8 mouse cellular contexts compared by ENCODE assay signal in the genomic region with DNA sequence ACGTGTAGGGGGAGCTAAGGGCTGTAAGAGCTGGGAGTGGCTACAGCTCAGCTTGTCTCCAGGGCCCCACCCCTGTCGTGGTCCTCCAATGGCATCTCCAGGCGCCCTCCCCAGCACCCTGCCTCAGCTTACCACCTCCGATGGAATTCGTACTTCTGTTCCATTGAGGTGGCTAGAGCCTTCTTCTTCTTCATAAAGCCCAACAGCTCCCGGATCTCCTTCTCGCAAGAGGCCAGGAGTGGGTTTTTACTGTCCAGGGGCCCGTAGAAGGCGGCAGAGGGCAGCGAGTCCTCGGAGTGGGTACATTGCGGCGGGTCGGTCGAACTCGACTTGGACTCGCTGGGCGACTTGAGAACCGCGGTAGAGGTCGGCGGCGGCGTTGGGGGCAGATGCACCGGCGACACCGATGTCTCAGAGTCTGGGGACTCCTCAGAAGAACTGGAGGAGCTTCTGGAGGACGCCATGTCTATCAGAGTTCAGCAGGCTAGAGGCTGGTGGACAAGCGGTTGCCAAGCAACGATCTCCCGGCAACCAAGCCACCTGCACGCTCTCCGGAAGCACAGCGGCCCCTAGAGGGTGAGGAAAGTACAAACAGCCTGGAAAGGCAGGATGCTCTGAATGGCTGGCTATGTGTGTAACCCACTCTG. TPM values are rescaled to one million over a fixed set of nuclear protein-coding genes. Genes with fewer than 3 reads are reported as not detected.
DNase-seq lines count a peak whose midpoint lies in the region; ATAC-seq and TF ChIP-seq lines count a peak whose summit lies in the region.

A gene (minus strand): TSS at position 486 of the 647 bp plus-strand sequence.

- no peaks in the 10 kb centered on the region for H3K36me3 ChIP-seq in E14TG2a.4 (ENCODE audit: insufficient read depth, low read length)
- no peaks in the 10 kb centered on the region for H3K36me3 ChIP-seq in forebrain, embryonic 13.5 days (ENCODE audit: poor library complexity, severe bottlenecking)
- H3K36me3 ChIP-seq in liver, embryonic 15.5 days (replicated peaks): no peaks in the 10 kb centered on the region
- H3K36me3 ChIP-seq in neural tube, embryonic 12.5 days: no peaks in the 10 kb centered on the region
- no peaks in the 10 kb centered on the region for H3K36me3 ChIP-seq in stomach, postnatal 0 days (ENCODE audit: control insufficient read depth, insufficient read depth, low read length)

- H3K4me1 ChIP-seq in E14TG2a.4 (replicated peaks; ENCODE audit: low read depth, low read length): peaks cover 12% of the 10 kb centered on the region
- peaks cover 36% of the 10 kb centered on the region for H3K4me1 ChIP-seq in forebrain, embryonic 13.5 days
- peaks cover 33% of the 10 kb centered on the region for H3K4me1 ChIP-seq in liver, embryonic 15.5 days (replicated peaks)
- H3K4me1 ChIP-seq in neural tube, embryonic 12.5 days: peaks cover 9% of the 10 kb centered on the region; the same call in 1 of the 2 replicates
- no peaks in the 10 kb centered on the region for H3K4me1 ChIP-seq in stomach, postnatal 0 days (replicated peaks; ENCODE audit: control insufficient read depth, insufficient read depth)

- WGBS in forebrain, embryonic 13.5 days: 1% methylated on average over 34 of the region's 34 CpGs
- WGBS in liver, embryonic 15.5 days (ENCODE audit: insufficient replicate concordance): 1% methylated on average over 34 of the region's 34 CpGs
- under 1% methylated on average over 34 of the region's 34 CpGs for WGBS in neural tube, embryonic 12.5 days
- 1% methylated on average over 34 of the region's 34 CpGs for WGBS in stomach, postnatal 0 days

- H3K4me2 ChIP-seq in forebrain, embryonic 13.5 days: peak within 1 kb of the TSS; percentile 67
- peak within 1 kb of the TSS; percentile 87 for H3K4me2 ChIP-seq in liver, embryonic 15.5 days
- peak within 1 kb of the TSS; percentile 70 for H3K4me2 ChIP-seq in neural tube, embryonic 12.5 days (replicated peaks)
- peak within 1 kb of the TSS; percentile 64 for H3K4me2 ChIP-seq in stomach, postnatal 0 days (replicated peaks; ENCODE audit: low read depth)

- TF ChIP-seq EP300 in stomach, postnatal 0 days (optimal IDR thresholded peaks at IDR 0.05): no peak

- DNase-seq in heart, postnatal 10 days: peak; percentile 91 to 93
- DNase-seq in kidney, postnatal 4 days: peak; percentile 90 to 93
- DNase-seq in stomach, postnatal 0 days (ENCODE audit: low spot score): peak; percentile 90

- peak within 1 kb of the TSS; percentile 60 for H3K9ac ChIP-seq in forebrain, embryonic 13.5 days
- peak within 1 kb of the TSS; percentile 33 for H3K9ac ChIP-seq in liver, embryonic 15.5 days
- peak within 1 kb of the TSS; percentile 50 for H3K9ac ChIP-seq in neural tube, embryonic 12.5 days
- H3K9ac ChIP-seq in stomach, postnatal 0 days (ENCODE audit: low read length): peak within 1 kb of the TSS; percentile 27; the same call in 1 of the 2 replicates

- ATAC-seq in cerebellum, adult (ENCODE audit: insufficient number of reproducible peaks, low FRiP score, low TSS enrichment): peak; percentile 93
- peak; percentile 82 for ATAC-seq in forebrain, embryonic 13.5 days
- ATAC-seq in liver, embryonic 15.5 days (ENCODE audit: insufficient read depth): peak; percentile 95
- peak; percentile 88 for ATAC-seq in neural tube, embryonic 12.5 days (ENCODE audit: low FRiP score, low read depth)
- peak; percentile 93 for ATAC-seq in stomach, postnatal 0 days (ENCODE audit: low FRiP score, low TSS enrichment)

- intact Hi-C loops in heart, postnatal 10 days (cut with DNase I): no loop called here

- H3K9me3 ChIP-seq in E14TG2a.4 (ENCODE audit: low read length): no peaks in the 10 kb centered on the region
- no peaks in the 10 kb centered on the region for H3K9me3 ChIP-seq in forebrain, embryonic 13.5 days (replicated peaks)
- H3K9me3 ChIP-seq in liver, embryonic 15.5 days (replicated peaks): no peaks in the 10 kb centered on the region
- H3K9me3 ChIP-seq in neural tube, embryonic 12.5 days: no peaks in the 10 kb centered on the region
- no peaks in the 10 kb centered on the region for H3K9me3 ChIP-seq in stomach, postnatal 0 days (ENCODE audit: control insufficient read depth, low read length)

- TF ChIP-seq CTCF in E14TG2a.4 (conservative IDR thresholded peaks at IDR 0.05; ENCODE audit: low read length): peak; percentile 83
- TF ChIP-seq CTCF in stomach, postnatal 0 days (IDR thresholded peaks at IDR 0.05; ENCODE audit: low read depth): peak; percentile 94

- H3K27me3 ChIP-seq in E14TG2a.4 (ENCODE audit: insufficient read depth, low read length): 0 out of 2 replicates have a peak, but pooled peaks cover 4% of the 10 kb centered on the region
- H3K27me3 ChIP-seq in forebrain, embryonic 13.5 days: no peaks in the 10 kb centered on the region
- 0 out of 2 replicates have a peak, but pooled peaks cover 3% of the 10 kb centered on the region for H3K27me3 ChIP-seq in liver, embryonic 15.5 days
- H3K27me3 ChIP-seq in neural tube, embryonic 12.5 days (replicated peaks): no peaks in the 10 kb centered on the region
- no peaks in the 10 kb centered on the region for H3K27me3 ChIP-seq in stomach, postnatal 0 days (ENCODE audit: control insufficient read depth, insufficient read depth, low read length)

- peak within 1 kb of the TSS; percentile 83; the same call in 1 of the 2 replicates for H3K27ac ChIP-seq in forebrain, embryonic 13.5 days
- 0 out of 2 replicates have a peak within 1 kb of the TSS, but pooled peaks have one; percentile 30 for H3K27ac ChIP-seq in liver, embryonic 15.5 days (replicated peaks)
- H3K27ac ChIP-seq in neural tube, embryonic 12.5 days: no peak within 1 kb of the TSS
- H3K27ac ChIP-seq in stomach, postnatal 0 days (replicated peaks): no peak within 1 kb of the TSS

- peak within 1 kb of the TSS; percentile 92 for H3K4me3 ChIP-seq in E14TG2a.4 (replicated peaks; ENCODE audit: low read length)
- peak within 1 kb of the TSS; percentile 61 for H3K4me3 ChIP-seq in forebrain, embryonic 13.5 days
- peak within 1 kb of the TSS; percentile 68 for H3K4me3 ChIP-seq in liver, embryonic 15.5 days (replicated peaks)
- peak within 1 kb of the TSS; percentile 53 for H3K4me3 ChIP-seq in neural tube, embryonic 12.5 days
- peak within 1 kb of the TSS; percentile 39 for H3K4me3 ChIP-seq in stomach, postnatal 0 days (ENCODE audit: low read depth, low read length)

RNA-seq across cellular contexts. Expression of the gene that starts here (rescaled TPM):
- polyA plus RNA-seq in forebrain, embryonic 13.5 days (2015; fragmentation: Nextera tagmentation; extraction: Ambion mirVana): 1.6 and 2.3 TPM in 2 replicates
- total RNA-seq in heart, postnatal 10 days (2021): 1 to 10 TPM; 1.3 to 1.4 TPM
- 0.18 and 0.36 TPM in 2 replicates for polyA plus RNA-seq in liver, embryonic 15.5 days (2015; fragmentation: Nextera tagmentation; extraction: Ambion mirVana)
- polyA plus RNA-seq in neural tube, embryonic 12.5 days (2016; fragmentation: Nextera tagmentation; extraction: Ambion mirVana): 0.78 and 0.90 TPM in 2 replicates
- 0.12 TPM in 1 of 2 replicates, not detected in the other for polyA plus RNA-seq in stomach, postnatal 0 days (2015; fragmentation: Nextera tagmentation; extraction: Ambion mirVana)

Comparison
In these comparisons a context has a peak if more than half of its experiments do, and no peak if none do; other contexts are left out.
1. Peak in ATAC-seq, H3K4me3 ChIP-seq, H3K27ac ChIP-seq, H3K9ac ChIP-seq and H3K4me2 ChIP-seq in liver, embryonic 15.5 days; RNA of the gene not detected or under 1 TPM.
2. Peak in ATAC-seq, H3K4me3 ChIP-seq, H3K9ac ChIP-seq and H3K4me2 ChIP-seq in neural tube, embryonic 12.5 days; RNA of the gene not detected or under 1 TPM.
3. Peak in DNase-seq, ATAC-seq, H3K4me3 ChIP-seq, H3K9ac ChIP-seq and H3K4me2 ChIP-seq in stomach, postnatal 0 days; RNA of the gene not detected or under 1 TPM.
4. H3K4me3 ChIP-seq: peak in every context shown above with its lines; median percentile 92 in E14TG2a.4; 68 in liver, embryonic 15.5 days; 61 in forebrain, embryonic 13.5 days; 53 in neural tube, embryonic 12.5 days; 39 in stomach, postnatal 0 days.